Mouse (Mus musculus) myocyte (in vitro differentiated cells): ENCODE results near the gene Samsn1. TPM values are rescaled to one million over a fixed set of nuclear protein-coding genes. Genes with fewer than 3 reads are reported as not detected.
A peak's percentile ranks its signal among the peaks of the same experiment; 100 is the strongest.

Experiments used
- H3K27me3 ChIP-seq: one replicate; pipeline ENCODE4 v1.6.1; 2011; ENCODE audit not compliant: control insufficient read depth, insufficient read depth, insufficient read length
- H3K36me3 ChIP-seq: one replicate; pipeline ENCODE4 v1.6.1; 2011; ENCODE audit not compliant: control insufficient read depth, insufficient read depth
- H3K4me2 ChIP-seq: one replicate; pipeline ENCODE4 v1.6.1; 2011; ENCODE audit warnings: low read depth, control low read depth
- H3K4me3 ChIP-seq: one replicate; pipeline ENCODE4 v1.5.1; 2011; ENCODE audit warnings: mild to moderate bottlenecking, control low read depth, moderate library complexity
- H3K79me2 ChIP-seq: one replicate; pipeline ENCODE4 v1.6.1; 2011; ENCODE audit not compliant: control insufficient read depth, insufficient read depth
- H3ac ChIP-seq: one replicate; pipeline ENCODE4 v1.6.1; 2011; ENCODE audit not compliant: control insufficient read depth, insufficient read length
- CEBPB ChIP-seq: IDR thresholded peaks from 2 replicates; pipeline ENCODE4 v1.6.1; 2011; ENCODE audit warnings: mild to moderate bottlenecking, moderate library complexity; ENCODE audit not compliant: poor library complexity, insufficient read depth, severe bottlenecking
- E2F4 ChIP-seq: IDR thresholded peaks from one replicate; pipeline ENCODE4 v1.6.1; 2011; ENCODE audit warnings: mild to moderate bottlenecking, control low read depth, moderate library complexity; ENCODE audit not compliant: insufficient read depth
- MAX ChIP-seq: IDR thresholded peaks from one replicate; pipeline ENCODE4 v1.6.1; 2011; ENCODE audit warnings: low read depth, mild to moderate bottlenecking, control low read depth
- MYOD1 ChIP-seq, 3 experiments: IDR thresholded peaks; one replicate each; pipeline ENCODE4 v1.6.1; 2011; ENCODE audit warnings: control low read depth in 2 of 3, low read depth in 2 of 3, mild to moderate bottlenecking in 2 of 3, moderate library complexity in 1 of 3; ENCODE audit not compliant: insufficient read length in 2 of 3, control insufficient read depth in 1 of 3
- MYOG ChIP-seq, 3 experiments: IDR thresholded peaks; one replicate each; pipeline ENCODE4 v1.6.1; 2011; ENCODE audit warnings: control low read depth in 2 of 3, low read depth in 2 of 3, mild to moderate bottlenecking in 2 of 3; ENCODE audit not compliant: insufficient read length in 2 of 3, control insufficient read depth in 1 of 3, insufficient read depth in 1 of 3
- POLR2A ChIP-seq: IDR thresholded peaks from one replicate; pipeline ENCODE4 v1.6.1; 2011; ENCODE audit warnings: low read depth, mild to moderate bottlenecking, control low read depth, moderate library complexity; ENCODE audit not compliant: insufficient read length
- POLR2AphosphoS2 ChIP-seq: IDR thresholded peaks from one replicate; pipeline ENCODE4 v1.6.1; 2011; ENCODE audit warnings: low read depth, control low read depth; ENCODE audit not compliant: insufficient read length
- REST ChIP-seq: IDR thresholded peaks from one replicate; pipeline ENCODE4 v1.6.1; 2011; ENCODE audit warnings: mild to moderate bottlenecking, control low read depth, moderate library complexity; ENCODE audit not compliant: insufficient read depth, insufficient read length
- SRF ChIP-seq: IDR thresholded peaks from one replicate; pipeline ENCODE4 v1.6.1; 2011; ENCODE audit warnings: low read depth; ENCODE audit not compliant: control insufficient read depth, insufficient read length
- TCF12 ChIP-seq: IDR thresholded peaks from one replicate; pipeline ENCODE4 v1.6.1; 2011; ENCODE audit warnings: mild to moderate bottlenecking, control low read depth; ENCODE audit not compliant: poor library complexity, insufficient read depth, severe bottlenecking
- TCF3 ChIP-seq: IDR thresholded peaks from one replicate; pipeline ENCODE4 v1.6.1; 2011; ENCODE audit warnings: low read depth, control low read depth; ENCODE audit not compliant: insufficient read length
- USF1 ChIP-seq: IDR thresholded peaks from one replicate; pipeline ENCODE4 v1.6.1; 2011; ENCODE audit warnings: low read depth, mild to moderate bottlenecking, control low read depth, moderate library complexity
- polyA plus RNA-seq: library from polyadenylated mRNA; unstranded; fragments of >200 nt; fragmentation: generic; extraction: Trizol; gene quantifications from one replicate; pipeline ENCODE4 v1.2.1, GENCODE M21; 2012; ENCODE audit warnings: missing spikeins

Gene Samsn1
- polyA plus RNA-seq, 1 experiment = 0.02 TPM

GRCm38 (mm10) chr16:75875896-75876295 lies 146.2 kb downstream of the Samsn1 start:
- Histone ChIP-seq H3K4me2 (no peak overlapping the region), H3K79me2 (no peaks in the 10 kb centered on the region), H3K27me3 (no peaks in the 10 kb centered on the region), H3K4me3 (no peak overlapping the region), H3K36me3 (no peaks in the 10 kb centered on the region), H3ac (no peak overlapping the region)
- no peak for TF ChIP-seq REST
- TF ChIP-seq CEBPB = no peak
- TF ChIP-seq POLR2AphosphoS2 = no peak
- TF ChIP-seq SRF = no peak
- no peak for TF ChIP-seq MYOG (IDR thresholded peaks at IDR 0.05; ENCODE audit: control insufficient read depth in 1 of 3, insufficient read depth in 1 of 3, insufficient read length in 2 of 3, low read depth in 2 of 3)
- TF ChIP-seq MAX = no peak
- TF ChIP-seq POLR2A = no peak
- no peak for TF ChIP-seq MYOD1 (IDR thresholded peaks at IDR 0.05; ENCODE audit: control insufficient read depth in 1 of 3, insufficient read length in 2 of 3, low read depth in 2 of 3)
- TF ChIP-seq TCF12 = no peak
- TF ChIP-seq USF1 = no peak
- TF ChIP-seq TCF3 = no peak
- TF ChIP-seq E2F4 = no peak

GRCm38 (mm10) chr16:75874508-75874907 lies 147.6 kb downstream of the Samsn1 start:
- no peak overlapping the region for H3ac ChIP-seq
- no peak overlapping the region for H3K4me2 ChIP-seq
- H3K4me3 ChIP-seq = no peak overlapping the region
- H3K27me3 ChIP-seq = no peaks in the 10 kb centered on the region
- H3K79me2 ChIP-seq = no peaks in the 10 kb centered on the region
- TF ChIP-seq TCF3 = no peak
- TF ChIP-seq POLR2AphosphoS2 = no peak
- no peak for TF ChIP-seq REST
- no peak for TF ChIP-seq E2F4
- TF ChIP-seq MAX = no peak
- no peak for TF ChIP-seq SRF
- no peak for TF ChIP-seq MYOG (IDR thresholded peaks at IDR 0.05; ENCODE audit: control insufficient read depth in 1 of 3, insufficient read depth in 1 of 3, insufficient read length in 2 of 3, low read depth in 2 of 3)
- no peak for TF ChIP-seq CEBPB
- no peak for TF ChIP-seq MYOD1 (IDR thresholded peaks at IDR 0.05; ENCODE audit: control insufficient read depth in 1 of 3, insufficient read length in 2 of 3, low read depth in 2 of 3)
- TF ChIP-seq TCF12 = no peak
- no peak for TF ChIP-seq POLR2A
- TF ChIP-seq USF1 = no peak
- H3K36me3 ChIP-seq = no peaks in the 10 kb centered on the region

- Histone ChIP-seq H3K27me3 (no peaks in the 10 kb centered on the region), H3K79me2 (no peaks in the 10 kb centered on the region), H3ac (no peak overlapping the region), H3K4me3 (no peak overlapping the region), H3K36me3 (no peaks in the 10 kb centered on the region), H3K4me2 (no peak overlapping the region)
- TF ChIP-seq MAX = no peak
- TF ChIP-seq TCF3 = no peak
- TF ChIP-seq MYOG (IDR thresholded peaks at IDR 0.05; ENCODE audit: control insufficient read depth in 1 of 3, insufficient read depth in 1 of 3, insufficient read length in 2 of 3, low read depth in 2 of 3) = no peak
- TF ChIP-seq POLR2AphosphoS2 = no peak
- TF ChIP-seq TCF12 = no peak
- TF ChIP-seq CEBPB = no peak
These were observed 149.8 kb downstream of the Samsn1 start for GRCm38 (mm10) chr16:75872241-75872640.

GRCm38 (mm10) chr16:75867400-75867799 lies 154.7 kb downstream of the Samsn1 start:
- Histone ChIP-seq H3K27me3 (no peaks in the 10 kb centered on the region), H3K4me3 (no peak overlapping the region), H3ac (no peak overlapping the region), H3K36me3 (no peaks in the 10 kb centered on the region), H3K79me2 (no peaks in the 10 kb centered on the region), H3K4me2 (no peak overlapping the region)
- TF ChIP-seq USF1 (no peak), SRF (no peak), TCF12 (no peak), MAX (no peak), E2F4 (no peak), TCF3 (no peak), POLR2A (no peak), REST (no peak), MYOD1 (IDR thresholded peaks at IDR 0.05; ENCODE audit: control insufficient read depth in 1 of 3, insufficient read length in 2 of 3, low read depth in 2 of 3) (no peak), CEBPB (no peak), POLR2AphosphoS2 (no peak), MYOG (IDR thresholded peaks at IDR 0.05; ENCODE audit: control insufficient read depth in 1 of 3, insufficient read depth in 1 of 3, insufficient read length in 2 of 3, low read depth in 2 of 3) (no peak)

- peak in 1 of 3 experiments; percentile 18 for TF ChIP-seq MYOG (IDR thresholded peaks at IDR 0.05; ENCODE audit: control insufficient read depth in 1 of 3, insufficient read depth in 1 of 3, insufficient read length in 2 of 3, low read depth in 2 of 3)
- TF ChIP-seq E2F4 = no peak
- no peaks in the 10 kb centered on the region for H3K27me3 ChIP-seq
- no peaks in the 10 kb centered on the region for H3K36me3 ChIP-seq
- H3ac ChIP-seq = no peak overlapping the region
- no peak overlapping the region for H3K4me3 ChIP-seq
- H3K4me2 ChIP-seq = no peak overlapping the region
- no peaks in the 10 kb centered on the region for H3K79me2 ChIP-seq
These were observed 156.6 kb downstream of the Samsn1 start for GRCm38 (mm10) chr16:75865505-75865904.
